Mouse (Mus musculus) neural tube, embryonic 13.5 days (tissue): ENCODE results near the gene Rab5if. TPM values are rescaled to one million over a fixed set of nuclear protein-coding genes. Genes with fewer than 3 reads are reported as not detected.

Experiments
- ATAC-seq: fragments of 200-750 bp; cut with Nextera tagmentation; 2 replicates; pipeline ENCODE4 v1.8.0; 2017; ENCODE audit warnings: low read depth, mild to moderate bottlenecking, moderate TSS enrichment, moderate library complexity
- H3K27ac ChIP-seq: fragments of 300-500 bp; sonication (generic); replicated peaks from 2 replicates; pipeline ENCODE4 v1.5.1; 2015; ENCODE audit warnings: moderate library complexity, mild to moderate bottlenecking, inconsistent platforms
- H3K27me3 ChIP-seq: fragments of 300-500 bp; sonication (generic); 2 replicates; pipeline ENCODE4 v1.6.1; 2015; ENCODE audit warnings: mild to moderate bottlenecking, inconsistent platforms
- H3K36me3 ChIP-seq: fragments of 300-500 bp; sonication (generic); 2 replicates; pipeline ENCODE4 v1.6.1; 2015; ENCODE audit warnings: mild to moderate bottlenecking, inconsistent platforms
- H3K4me1 ChIP-seq: fragments of 300-500 bp; sonication (generic); replicated peaks from 2 replicates; pipeline ENCODE4 v1.6.1; 2015; ENCODE audit warnings: inconsistent platforms
- H3K4me2 ChIP-seq: fragments of 300-500 bp; sonication (generic); 2 replicates; pipeline ENCODE4 v1.6.1; 2015; ENCODE audit warnings: inconsistent platforms, mild to moderate bottlenecking, moderate library complexity
- H3K4me3 ChIP-seq: fragments of 300-500 bp; sonication (generic); 2 replicates; pipeline ENCODE4 v1.5.1; 2015; ENCODE audit warnings: mild to moderate bottlenecking, inconsistent platforms
- H3K9ac ChIP-seq: fragments of 300-500 bp; sonication (generic); 2 replicates; pipeline ENCODE4 v1.6.1; 2015; ENCODE audit warnings: moderate library complexity, mild to moderate bottlenecking, inconsistent platforms
- H3K9me3 ChIP-seq: fragments of 300-500 bp; sonication (generic); 2 replicates; pipeline ENCODE4 v1.6.1; 2016; ENCODE audit warnings: inconsistent platforms
- WGBS: fragments of 180-500 bp; shearing (Covaris S2); methylation state at CpG from one replicate; pipeline ENCODE4 v1.1.7; 2015; 5-methylcytosine and 5-hydroxymethylcytosine counted together
- polyA plus RNA-seq: library from polyadenylated mRNA; unstranded; fragments of >200 nt; fragmentation: Nextera tagmentation; extraction: Ambion mirVana; gene quantifications from 2 replicates; pipeline ENCODE4 v1.2.1, GENCODE M21; 2015

Gene Rab5if
- polyA plus RNA-seq, 1 experiment from 2014 or later, result 167 TPM

DNA sequence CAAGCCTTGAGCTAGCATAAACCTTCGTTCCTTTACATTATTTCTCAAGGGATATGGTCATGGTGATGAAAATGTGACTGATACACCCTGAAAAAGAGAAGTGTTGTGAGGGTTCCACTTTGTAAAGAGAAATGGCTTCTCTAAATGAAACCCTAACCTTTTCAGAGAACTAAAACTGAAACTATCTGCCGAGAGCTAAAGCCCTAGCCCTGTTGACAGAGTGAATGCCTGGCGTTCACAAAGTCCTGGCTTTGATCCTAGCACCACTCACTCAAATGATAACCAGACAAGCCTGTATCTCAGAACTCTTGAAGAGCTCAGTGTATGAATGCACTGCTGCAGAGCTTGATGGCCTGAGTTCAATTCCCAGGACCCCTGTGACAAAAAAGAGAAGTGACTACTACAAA, 5.5 kb upstream of the Rab5if start:
- Histone ChIP-seq H3K4me2 (no peak overlapping the region), H3K36me3 (peaks cover 27% of the 10 kb centered on the region), H3K27me3 (no peaks in the 10 kb centered on the region), H3K4me1 (peaks cover 22% of the 10 kb centered on the region), H3K27ac (no peak overlapping the region), H3K4me3 (no peak overlapping the region), H3K9me3 (no peaks in the 10 kb centered on the region), H3K9ac (no peak overlapping the region)
- no peak for ATAC-seq
- WGBS, result 81% methylated on average over 3 of the region's 3 CpGs

DNA sequence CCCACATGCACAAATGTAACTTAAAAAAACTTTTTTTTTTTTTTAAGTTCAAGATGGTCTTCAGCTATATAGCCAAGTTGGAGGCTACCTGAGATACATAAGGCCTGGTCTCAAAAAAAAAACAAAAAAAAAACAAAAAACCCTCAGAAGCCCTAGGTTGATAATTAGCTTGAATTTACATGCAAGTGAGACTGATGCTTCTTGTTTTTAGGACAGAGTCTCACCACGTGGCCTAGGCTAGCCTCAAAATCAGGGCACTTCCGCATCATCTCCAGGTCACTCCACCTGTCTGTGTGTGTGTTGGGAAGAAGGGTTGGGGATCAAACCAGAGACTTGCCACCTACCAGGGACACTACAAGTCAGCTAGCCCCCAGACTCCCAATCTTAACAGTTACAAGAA, 5.1 kb upstream of the Rab5if start, which contains the start of gene 4930518I15Rik:
TSS of gene 4930518I15Rik (minus strand) at position 112 of the 400 bp plus-strand sequence.
- 88% methylated on average over 2 of the region's 2 CpGs for WGBS
- Histone ChIP-seq H3K27ac (no peak within 1 kb of the TSS), H3K4me2 (no peak within 1 kb of the TSS)

DNA sequence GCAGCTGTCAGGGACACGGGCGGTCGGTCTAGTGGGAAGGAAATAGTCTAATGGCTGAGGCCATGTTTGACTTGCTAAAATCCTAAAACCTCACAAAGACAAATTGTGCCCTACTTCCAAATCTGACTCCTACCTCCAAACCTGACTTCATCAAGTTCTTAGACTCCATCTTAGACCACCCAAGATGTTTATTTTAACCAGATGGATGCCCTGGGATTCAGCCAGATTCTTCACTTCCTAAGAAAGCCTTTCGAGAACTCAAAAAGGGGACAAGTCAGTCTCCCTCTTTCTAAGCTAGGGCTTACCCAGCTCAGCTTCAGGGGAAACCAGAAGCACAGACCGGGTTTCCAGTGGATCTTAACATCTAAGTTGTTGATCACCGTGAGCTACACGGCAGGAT, 4.3 kb upstream of the Rab5if start:
- ATAC-seq, result no peak
- Histone ChIP-seq H3K4me2 (no peak overlapping the region), H3K27ac (no peak overlapping the region), H3K9me3 (no peaks in the 10 kb centered on the region), H3K36me3 (peaks cover 20% of the 10 kb centered on the region), H3K27me3 (no peaks in the 10 kb centered on the region), H3K4me3 (no peak overlapping the region), H3K4me1 (peaks cover 24% of the 10 kb centered on the region), H3K9ac (no peak overlapping the region)
- 87% methylated on average over 7 of the region's 7 CpGs for WGBS

More for the DNA sequence above, 5.1 kb upstream of the Rab5if start, which contains the start of gene 4930518I15Rik:
- ATAC-seq, result no peak
- no peak within 1 kb of the TSS for H3K4me3 ChIP-seq
- H3K9ac ChIP-seq, result no peak within 1 kb of the TSS
- no peaks in the 10 kb centered on the region for H3K27me3 ChIP-seq
- no peaks in the 10 kb centered on the region for H3K9me3 ChIP-seq
- H3K4me1 ChIP-seq, result peaks cover 22% of the 10 kb centered on the region
- H3K36me3 ChIP-seq, result peaks cover 23% of the 10 kb centered on the region

DNA sequence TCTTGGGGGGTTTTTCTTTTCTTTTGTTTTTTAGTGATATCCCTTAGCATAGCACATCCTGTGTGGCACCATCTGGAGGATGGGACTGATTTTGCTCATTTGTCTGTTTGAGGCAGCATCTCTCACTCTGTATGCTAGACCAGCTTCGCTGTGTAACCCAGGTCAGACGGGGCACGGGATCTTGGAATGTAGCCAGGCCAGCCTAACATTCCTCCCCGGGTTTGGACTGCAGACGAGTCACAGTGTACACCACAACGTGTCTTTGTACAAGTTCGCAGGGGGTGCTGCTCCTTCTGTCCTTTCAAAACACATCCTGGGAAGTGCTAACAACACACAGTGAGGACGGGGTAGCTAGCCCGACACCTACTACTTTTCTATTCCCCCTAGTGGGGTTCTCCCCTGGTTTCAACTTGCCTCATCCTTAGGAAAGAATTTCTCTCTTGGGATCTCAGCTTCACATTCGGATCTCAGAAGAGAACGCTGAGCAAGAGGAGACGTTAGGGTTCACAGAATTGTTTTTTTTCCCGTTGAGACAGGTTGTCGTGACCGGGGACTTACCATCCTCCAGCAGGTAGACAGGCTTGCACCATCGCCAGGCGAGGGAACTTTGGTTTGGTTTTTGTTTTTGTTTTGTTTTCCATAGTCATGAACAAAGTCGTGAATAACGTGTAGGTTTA, 749 bp upstream of the Rab5if start:
- peak overlapping the region; percentile 96 for H3K27ac ChIP-seq
- H3K4me2 ChIP-seq, result peak overlapping the region; percentile 72
- H3K4me3 ChIP-seq, result peak overlapping the region; percentile 99
- H3K4me1 ChIP-seq, result peaks cover 48% of the 10 kb centered on the region
- H3K9me3 ChIP-seq, result no peaks in the 10 kb centered on the region
- H3K9ac ChIP-seq, result peak overlapping the region; percentile 80
- H3K27me3 ChIP-seq, result no peaks in the 10 kb centered on the region
- 0% methylated on average over 19 of the region's 19 CpGs for WGBS
- ATAC-seq, result peak; percentile 28
- peaks cover 28% of the 10 kb centered on the region for H3K36me3 ChIP-seq

DNA sequence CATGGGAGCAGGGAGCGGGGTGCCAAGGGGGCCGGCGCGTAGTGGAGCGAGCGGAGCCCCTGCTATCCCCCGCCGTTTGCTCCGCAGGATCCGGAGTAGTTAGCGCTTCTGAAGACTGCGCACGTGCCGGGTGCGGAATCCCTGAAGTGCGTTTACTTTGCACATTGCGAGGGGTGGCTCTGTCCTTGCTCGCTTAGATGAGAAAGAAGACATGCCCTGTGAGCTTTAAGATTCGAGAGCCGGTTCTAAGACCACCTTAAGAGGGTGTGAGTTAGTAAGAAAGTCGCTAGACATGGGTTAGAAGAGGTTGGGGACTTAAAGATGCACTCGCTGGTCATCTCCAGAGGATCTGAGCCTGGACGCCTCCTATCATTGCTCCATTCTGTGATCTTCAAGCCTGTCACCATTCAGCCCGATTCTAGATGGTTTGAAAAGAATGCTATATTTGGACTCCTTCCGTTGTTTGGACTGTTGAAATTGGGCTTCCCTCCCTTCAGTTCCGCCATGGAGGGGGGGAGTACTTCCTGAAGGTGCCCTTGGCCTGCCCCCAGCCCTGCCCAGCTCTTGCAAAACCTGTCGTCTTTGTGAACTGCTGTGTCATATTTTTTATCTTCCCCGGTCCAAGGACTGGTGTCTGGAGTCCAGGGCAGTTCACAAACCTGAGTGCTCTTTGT, 696 bp downstream of the Rab5if start:
- H3K9me3 ChIP-seq, result no peaks in the 10 kb centered on the region
- 5% methylated on average over 28 of the region's 28 CpGs for WGBS
- peaks cover 48% of the 10 kb centered on the region for H3K4me1 ChIP-seq
- peaks cover 40% of the 10 kb centered on the region for H3K36me3 ChIP-seq
- H3K4me3 ChIP-seq, result peak overlapping the region; percentile 99
- H3K9ac ChIP-seq, result peak overlapping the region; percentile 98
- peak overlapping the region; percentile 97 for H3K4me2 ChIP-seq
- peak overlapping the region; percentile 91 for H3K27ac ChIP-seq
- H3K27me3 ChIP-seq, result no peaks in the 10 kb centered on the region
- peak; percentile 46; the same call in 1 of the 2 replicates for ATAC-seq

DNA sequence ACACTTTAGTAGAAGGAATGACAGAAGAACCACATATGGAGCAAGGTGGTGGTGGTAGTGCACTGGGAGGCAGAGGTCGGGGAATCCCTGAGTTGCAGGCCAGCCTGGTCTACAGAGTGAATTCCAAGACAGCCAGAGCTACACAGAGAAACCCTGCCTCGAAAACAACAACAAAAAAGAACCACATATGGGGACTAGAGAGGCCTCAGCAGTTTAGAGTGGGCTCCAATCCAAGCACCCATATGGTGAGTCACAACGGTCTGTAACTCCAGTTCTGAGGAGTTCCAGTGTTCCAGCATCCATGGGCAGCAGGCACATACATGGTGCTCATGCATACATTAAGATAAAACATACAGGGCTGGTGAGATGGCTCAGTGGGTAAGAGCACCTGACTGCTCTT, 1.6 kb downstream of the Rab5if start:
- peak overlapping the region; percentile 99; the same call in 1 of the 2 replicates for H3K4me3 ChIP-seq
- H3K9ac ChIP-seq, result peak overlapping the region; percentile 98; the same call in 1 of the 2 replicates
- peaks cover 50% of the 10 kb centered on the region for H3K4me1 ChIP-seq
- H3K27ac ChIP-seq, result no peak overlapping the region
- H3K9me3 ChIP-seq, result no peaks in the 10 kb centered on the region
- no peak for ATAC-seq
- whole genome bisulfite sequencing, result 76% methylated on average over 3 of the region's 3 CpGs
- peaks cover 48% of the 10 kb centered on the region for H3K36me3 ChIP-seq
- peak overlapping the region; percentile 97 for H3K4me2 ChIP-seq
- no peaks in the 10 kb centered on the region for H3K27me3 ChIP-seq

- Histone ChIP-seq H3K4me1 (peaks cover 34% of the 10 kb centered on the region), H3K36me3 (peaks cover 86% of the 10 kb centered on the region), H3K27me3 (no peaks in the 10 kb centered on the region), H3K4me2 (no peak overlapping the region), H3K4me3 (no peak overlapping the region), H3K9ac (no peak overlapping the region), H3K9me3 (no peaks in the 10 kb centered on the region), H3K27ac (no peak overlapping the region)
- WGBS, result 89% methylated on average over 8 of the region's 8 CpGs
- no peak for ATAC-seq
These were observed 6.1 kb downstream of the Rab5if start for GRCm38 (mm10) chr2:156868994-156869393.

DNA sequence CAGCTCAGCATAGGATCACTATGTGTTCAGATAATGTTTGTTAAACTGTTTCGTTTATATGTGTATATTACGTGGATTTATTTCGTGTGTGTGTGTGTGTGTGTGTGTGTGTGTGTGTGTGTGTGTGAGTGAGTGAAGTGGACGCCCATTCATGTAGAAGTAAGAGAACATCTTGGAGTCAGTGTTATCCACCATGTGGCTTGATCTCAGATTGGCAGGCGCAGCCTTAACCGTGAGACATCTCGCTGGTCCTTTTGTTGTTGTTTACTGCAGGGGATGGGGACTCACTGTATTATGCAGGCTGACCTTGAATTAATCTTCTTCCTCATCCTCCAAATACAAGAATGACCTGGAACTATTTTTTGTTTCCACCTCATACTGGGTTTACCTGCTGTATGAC, 6.6 kb downstream of the Rab5if start:
- no peak overlapping the region for H3K4me2 ChIP-seq
- no peaks in the 10 kb centered on the region for H3K27me3 ChIP-seq
- H3K9me3 ChIP-seq, result no peaks in the 10 kb centered on the region
- WGBS, result 91% methylated on average over 7 of the region's 7 CpGs
- peaks cover 29% of the 10 kb centered on the region for H3K4me1 ChIP-seq
- no peak overlapping the region for H3K9ac ChIP-seq
- H3K4me3 ChIP-seq, result no peak overlapping the region
- no peak for ATAC-seq
- no peak overlapping the region for H3K27ac ChIP-seq
- peaks cover 92% of the 10 kb centered on the region for H3K36me3 ChIP-seq

GRCm38 (mm10) chr2:156870519-156870918, 7.6 kb downstream of the Rab5if start:
- Histone ChIP-seq H3K4me3 (no peak overlapping the region), H3K36me3 (peaks cover 96% of the 10 kb centered on the region), H3K27me3 (no peaks in the 10 kb centered on the region), H3K9me3 (no peaks in the 10 kb centered on the region), H3K4me2 (no peak overlapping the region), H3K4me1 (peaks cover 21% of the 10 kb centered on the region), H3K9ac (no peak overlapping the region), H3K27ac (no peak overlapping the region)
- no peak for ATAC-seq
- 56% methylated on average over 6 of the region's 6 CpGs for WGBS

- Histone ChIP-seq H3K9ac (no peak overlapping the region), H3K9me3 (no peaks in the 10 kb centered on the region), H3K4me3 (no peak overlapping the region), H3K4me2 (no peak overlapping the region), H3K27me3 (no peaks in the 10 kb centered on the region), H3K4me1 (peaks cover 14% of the 10 kb centered on the region; the same call in 1 of the 2 replicates), H3K27ac (no peak overlapping the region), H3K36me3 (peaks cover 66% of the 10 kb centered on the region)
- ATAC-seq, result peak; percentile 47; the same call in 1 of the 2 replicates
- 34% methylated on average over 5 of the region's 5 CpGs for WGBS
These were observed 10.7 kb downstream of the Rab5if start for GRCm38 (mm10) chr2:156873629-156874028.

DNA sequence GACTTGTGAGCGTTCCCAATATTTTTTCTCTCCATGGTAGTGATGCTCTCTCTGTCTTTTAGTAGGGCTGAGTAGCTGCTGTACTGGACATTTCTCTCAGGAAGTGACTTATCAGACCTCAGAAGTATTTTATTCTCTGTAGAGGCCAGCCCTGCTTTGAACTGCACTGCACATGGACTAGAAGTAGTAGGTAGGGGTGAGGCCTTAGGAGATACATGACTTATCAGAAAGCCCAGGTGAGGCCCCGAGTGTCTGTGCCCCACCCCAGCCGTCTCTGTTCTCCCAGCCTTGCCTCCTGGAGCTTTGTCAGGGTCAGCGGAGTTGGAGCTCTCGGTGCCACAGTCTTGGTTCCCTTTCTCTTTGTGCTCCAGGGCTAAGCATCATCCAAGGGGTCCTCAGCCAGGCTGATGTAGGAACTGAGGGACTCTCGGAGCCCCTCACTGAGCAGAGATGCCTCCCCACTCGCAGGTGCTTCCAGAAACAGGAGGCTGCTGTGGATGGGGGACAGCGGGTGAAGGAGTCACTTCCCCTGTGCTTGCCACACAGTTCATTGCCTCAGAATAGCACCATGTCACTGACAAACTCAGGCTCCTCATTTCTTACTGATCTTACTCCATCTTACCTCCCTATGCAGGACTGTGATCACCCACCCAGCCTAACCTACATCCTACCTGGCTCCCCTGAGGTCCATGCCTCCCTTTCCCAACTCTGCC, 11.3 kb downstream of the Rab5if start:
- ATAC-seq, result no peak
- no peaks in the 10 kb centered on the region for H3K9me3 ChIP-seq
- WGBS, result 94% methylated on average over 8 of the region's 8 CpGs
- no peak overlapping the region for H3K4me2 ChIP-seq
- H3K4me3 ChIP-seq, result no peak overlapping the region
- H3K27ac ChIP-seq, result no peak overlapping the region
- H3K9ac ChIP-seq, result no peak overlapping the region
- H3K36me3 ChIP-seq, result peaks cover 60% of the 10 kb centered on the region
- no peaks in the 10 kb centered on the region for H3K27me3 ChIP-seq
- H3K4me1 ChIP-seq, result peaks cover 13% of the 10 kb centered on the region; the same call in 1 of the 2 replicates
